Mouse (Mus musculus): ENCODE measurements at regions not wholly inside any gene's neighbourhood (a gene's known extent, or its start where the extent isn't known, plus 50 kb on each side); places are given as distances from the start of the nearest gene placed in this dataset.

GRCm38 (mm10) chrX:7474831-7475230, 98.6 kb upstream of the Foxp3 start:
- DNase-seq = peak; percentile 2

GRCm38 (mm10) chrX:7473814-7474213, 98.2 kb upstream of the Usp27x start:
- peak; percentile 43 for DNase-seq

GRCm38 (mm10) chrX:7469801-7470200, 94.2 kb upstream of the Usp27x start:
- DNase-seq = no peak

GRCm38 (mm10) chrX:7467985-7468384, 92.4 kb upstream of the Usp27x start:
- DNase-seq = no peak

GRCm38 (mm10) chrX:7456851-7457250, 81.2 kb upstream of the Usp27x start:
- no peak for DNase-seq

GRCm38 (mm10) chrX:7445035-7445434, 69.4 kb upstream of the Usp27x start:
- no peak for DNase-seq

- DNase-seq = no peak
Observed at GRCm38 (mm10) chrX:7444583-7444982, 69.0 kb upstream of the Usp27x start.

- DNase-seq = no peak
Observed at GRCm38 (mm10) chrX:7443996-7444421, 68.4 kb upstream of the Usp27x start.

GRCm38 (mm10) chrX:7435375-7436042, 59.9 kb upstream of the Usp27x start:
- DNase-seq = no peak

GRCm38 (mm10) chrX:7434268-7434667, 58.6 kb upstream of the Usp27x start:
- DNase-seq = no peak

GRCm38 (mm10) chrX:7430456-7430855, 54.8 kb upstream of the Usp27x start:
- no peak for DNase-seq

GRCm38 (mm10) chrX:7429524-7429865, 53.9 kb upstream of the Usp27x start:
- DNase-seq = no peak

- DNase-seq = peak; percentile 15
Observed at GRCm38 (mm10) chrX:7428621-7429523, 53.2 kb upstream of the Usp27x start.

Data from right cerebral cortex, adult 18-20 months (tissue).